Comparison of ENCODE assay signal across 21 mouse cellular contexts in genomic region chr3:31217523-31217922, GRCm38 (mm10).
DNase-seq lines count a peak whose midpoint lies in the region; ATAC-seq lines count a peak whose summit lies in the region.
"Had no signal": no experiment of that assay in that cellular context is flagged by ENCODE, and none has a peak within 500 bp of the region (broad histone marks: within the 10 kb centered on the region; RNA-seq: fewer than 3 reads in every experiment).

No protein-coding gene starts in this region.

- WGBS in heart, embryonic 11.5 days (ENCODE audit: insufficient replicate concordance), result 65% methylated on average over 10 of the region's 10 CpGs
- WGBS in kidney, embryonic 15.5 days, result 58% methylated on average over 10 of the region's 10 CpGs
- 42% methylated on average over 10 of the region's 10 CpGs for WGBS in embryonic facial prominence, embryonic 13.5 days

- no peak for ATAC-seq in heart, embryonic 11.5 days (replicated peaks; ENCODE audit: insufficient number of reproducible peaks, low FRiP score, low TSS enrichment)
- ATAC-seq in kidney, embryonic 15.5 days (replicated peaks; ENCODE audit: low FRiP score), result peak; percentile 55
- ATAC-seq in embryonic facial prominence, embryonic 13.5 days (ENCODE audit: insufficient number of reproducible peaks, insufficient read depth, low FRiP score, low TSS enrichment, low read depth), result peak; percentile 46; the same call in 1 of the 2 replicates
- ATAC-seq: intestine, postnatal 0 days; midbrain, embryonic 13.5 days had no signal

- H3K4me3 ChIP-seq in heart, embryonic 11.5 days (ENCODE audit: low read depth, low read length), result no peak overlapping the region
- no peak overlapping the region for H3K4me3 ChIP-seq in kidney, embryonic 15.5 days (replicated peaks)
- H3K4me3 ChIP-seq in embryonic facial prominence, embryonic 13.5 days, result no peak overlapping the region
- H3K4me3 ChIP-seq: hindbrain, embryonic 12.5 days; limb, embryonic 13.5 days; liver, embryonic 13.5 days; megakaryocyte, embryonic 14.5 days; midbrain, embryonic 13.5 days had no signal

- peak; percentile 94 for DNase-seq in heart, adult 11 months
- no peak for DNase-seq in kidney, adult 11 months
- DNase-seq in 3134 (ENCODE audit: extremely low read depth, insufficient read length, low spot score), result peak; percentile 21
- no peak for DNase-seq in lung, postnatal 25 days (ENCODE audit: low spot score)
- DNase-seq: adrenal gland, postnatal 25 days; cerebellum, adult 8-10 months; kidney, postnatal 25 days; liver, embryonic 13.5 days; lung, embryonic 14.5 days; lung, postnatal 36 days; right cerebral cortex, postnatal 25 days; spleen, adult 18-20 months; thymus, postnatal 14 days had no signal

- no peaks in the 10 kb centered on the region for H3K9me3 ChIP-seq in heart, embryonic 11.5 days (replicated peaks; ENCODE audit: control insufficient read depth, low read length)
- no peaks in the 10 kb centered on the region for H3K9me3 ChIP-seq in kidney, embryonic 15.5 days (replicated peaks)
- H3K9me3 ChIP-seq in embryonic facial prominence, embryonic 13.5 days, result no peaks in the 10 kb centered on the region
- H3K9me3 ChIP-seq: hindbrain, embryonic 12.5 days; limb, embryonic 13.5 days; liver, embryonic 13.5 days; midbrain, embryonic 13.5 days had no signal

- no peak overlapping the region for H3K4me2 ChIP-seq in heart, embryonic 11.5 days
- no peak overlapping the region for H3K4me2 ChIP-seq in kidney, embryonic 15.5 days
- H3K4me2 ChIP-seq in embryonic facial prominence, embryonic 13.5 days, result no peak overlapping the region
- H3K4me2 ChIP-seq: hindbrain, embryonic 12.5 days; limb, embryonic 13.5 days; liver, embryonic 13.5 days; lung, embryonic 14.5 days; midbrain, embryonic 13.5 days had no signal

- H3K4me1 ChIP-seq in heart, embryonic 11.5 days (ENCODE audit: control insufficient read depth, insufficient read depth, low read length), result peaks cover 5% of the 10 kb centered on the region; the same call in 1 of the 2 replicates
- H3K4me1 ChIP-seq in kidney, embryonic 15.5 days, result peaks cover 22% of the 10 kb centered on the region
- peaks cover 24% of the 10 kb centered on the region for H3K4me1 ChIP-seq in embryonic facial prominence, embryonic 13.5 days
- H3K4me1 ChIP-seq: liver, embryonic 13.5 days; megakaryocyte, embryonic 14.5 days had no signal

- H3K27me3 ChIP-seq in heart, embryonic 11.5 days (ENCODE audit: control insufficient read depth, insufficient read depth, low read length), result peaks cover 13% of the 10 kb centered on the region
- no peaks in the 10 kb centered on the region for H3K27me3 ChIP-seq in kidney, embryonic 15.5 days
- no peaks in the 10 kb centered on the region for H3K27me3 ChIP-seq in embryonic facial prominence, embryonic 13.5 days
- H3K27me3 ChIP-seq: hindbrain, embryonic 12.5 days; limb, embryonic 13.5 days; liver, embryonic 13.5 days; megakaryocyte, embryonic 14.5 days; midbrain, embryonic 13.5 days had no signal

- H3K9ac ChIP-seq in heart, embryonic 11.5 days (ENCODE audit: low read depth, low read length), result no peak overlapping the region
- no peak overlapping the region for H3K9ac ChIP-seq in kidney, embryonic 15.5 days
- no peak overlapping the region for H3K9ac ChIP-seq in embryonic facial prominence, embryonic 13.5 days
- H3K9ac ChIP-seq: hindbrain, embryonic 12.5 days; limb, embryonic 13.5 days; liver, embryonic 13.5 days; lung, embryonic 14.5 days; midbrain, embryonic 13.5 days had no signal

- H3K36me3 ChIP-seq in heart, embryonic 11.5 days (ENCODE audit: control insufficient read depth, insufficient read depth, low read length), result no peaks in the 10 kb centered on the region
- no peaks in the 10 kb centered on the region for H3K36me3 ChIP-seq in kidney, embryonic 15.5 days
- no peaks in the 10 kb centered on the region for H3K36me3 ChIP-seq in embryonic facial prominence, embryonic 13.5 days
- H3K36me3 ChIP-seq: hindbrain, embryonic 12.5 days; limb, embryonic 13.5 days; liver, embryonic 13.5 days; midbrain, embryonic 13.5 days had no signal

- H3K27ac ChIP-seq in heart, embryonic 11.5 days (ENCODE audit: low read depth, low read length), result no peak overlapping the region
- H3K27ac ChIP-seq in kidney, embryonic 15.5 days, result no peak overlapping the region
- H3K27ac ChIP-seq in embryonic facial prominence, embryonic 13.5 days, result no peak overlapping the region
- H3K27ac ChIP-seq: hindbrain, embryonic 12.5 days; limb, embryonic 13.5 days; liver, embryonic 13.5 days; midbrain, embryonic 13.5 days had no signal

Comparison
In these comparisons a context has a peak if more than half of its experiments do, and no peak if none do; other contexts are left out.
1. DNase-seq: peak in heart, adult 11 months (single experiment) and 3134 (single experiment); none in kidney, adult 11 months (single experiment) and lung, postnatal 25 days (single experiment).